Mouse (Mus musculus) lung, postnatal 10 days (tissue): ENCODE results near the gene Adcy1.

Experiments used
- DNase-seq: peaks from one replicate; pipeline ENCODE4 v3.0.0; 2021

Gene Adcy1

DNA sequence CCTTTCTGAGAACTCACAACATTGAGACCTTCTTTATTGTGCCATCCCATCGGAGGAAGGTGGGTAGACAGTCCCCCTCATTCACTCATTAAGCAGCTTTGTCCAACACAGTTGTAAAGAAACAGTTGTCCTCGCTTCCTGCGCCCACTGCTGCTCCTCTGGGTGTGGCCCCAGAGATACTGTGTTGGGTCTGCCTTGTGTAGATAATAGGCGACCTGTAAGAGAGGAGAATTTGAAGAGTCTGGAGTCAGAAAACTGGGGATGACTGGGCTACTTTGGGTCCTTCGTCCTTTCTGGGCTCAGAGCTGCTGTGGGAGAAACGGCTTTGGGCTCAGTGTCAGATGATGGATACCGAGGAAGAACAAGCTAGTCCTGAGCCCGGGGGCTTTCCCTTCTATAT lies 75.1 kb downstream of the Adcy1 start:
- DNase-seq = no peak

DNA sequence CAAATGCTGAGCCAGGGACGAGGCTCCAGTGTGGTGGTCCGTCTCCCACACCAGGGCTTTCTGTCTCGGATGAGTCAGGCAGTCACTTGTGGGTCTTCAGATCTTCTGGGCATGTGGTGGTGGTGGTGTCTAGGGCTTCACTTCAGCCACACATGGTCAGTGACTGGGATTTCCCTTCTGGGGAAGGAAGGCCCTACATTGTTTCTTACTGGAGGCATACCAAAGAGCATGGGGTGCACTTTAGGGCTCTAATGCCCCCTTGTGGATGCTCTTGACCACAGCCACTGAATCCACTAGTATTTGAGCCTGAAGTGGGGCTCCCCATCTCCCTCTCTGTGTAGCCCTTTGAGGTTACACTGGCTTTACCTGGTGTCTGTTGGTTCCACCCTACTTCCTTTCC lies 77.2 kb downstream of the Adcy1 start:
- DNase-seq = peak; percentile 53

DNA sequence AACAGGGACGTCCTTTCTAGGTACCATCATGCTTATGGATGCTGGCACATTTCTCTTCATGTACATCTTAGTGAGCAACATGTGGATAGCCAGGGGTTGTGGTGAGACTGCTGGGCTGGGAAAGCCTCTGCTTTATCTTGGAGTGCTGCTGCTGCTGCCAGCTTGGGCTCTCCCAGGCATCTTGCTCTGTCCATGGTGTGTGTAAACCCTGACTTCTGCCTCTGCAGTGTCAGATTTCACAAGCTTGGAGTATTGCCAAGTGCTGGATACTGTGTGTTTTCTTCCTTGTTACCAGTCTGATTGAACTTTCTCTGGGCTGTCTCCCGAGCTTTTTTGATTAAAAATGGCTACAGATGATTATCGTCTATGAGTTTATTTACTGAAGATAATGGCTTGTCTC lies 79.4 kb downstream of the Adcy1 start:
- DNase-seq = peak; percentile 70

DNA sequence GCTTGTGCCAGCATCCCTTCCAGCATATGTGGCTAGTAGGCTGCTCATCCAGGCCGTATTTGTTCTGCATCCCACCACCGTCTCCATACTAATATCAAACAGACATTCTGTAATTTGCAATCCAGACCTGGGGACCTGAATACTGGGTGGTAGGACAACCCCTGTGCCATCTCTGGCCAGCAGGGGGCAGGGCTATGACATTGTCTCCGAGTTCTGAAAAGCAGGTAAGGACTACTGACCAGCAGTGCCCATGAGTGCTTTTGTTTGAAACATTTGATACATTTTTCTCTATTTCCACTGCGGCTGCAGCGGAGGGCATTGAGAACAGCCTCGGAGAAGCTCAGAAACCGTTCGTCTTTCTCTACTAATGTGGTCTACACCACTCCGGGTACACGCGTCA lies 81.1 kb downstream of the Adcy1 start:
- DNase-seq = peak; percentile 45

DNA sequence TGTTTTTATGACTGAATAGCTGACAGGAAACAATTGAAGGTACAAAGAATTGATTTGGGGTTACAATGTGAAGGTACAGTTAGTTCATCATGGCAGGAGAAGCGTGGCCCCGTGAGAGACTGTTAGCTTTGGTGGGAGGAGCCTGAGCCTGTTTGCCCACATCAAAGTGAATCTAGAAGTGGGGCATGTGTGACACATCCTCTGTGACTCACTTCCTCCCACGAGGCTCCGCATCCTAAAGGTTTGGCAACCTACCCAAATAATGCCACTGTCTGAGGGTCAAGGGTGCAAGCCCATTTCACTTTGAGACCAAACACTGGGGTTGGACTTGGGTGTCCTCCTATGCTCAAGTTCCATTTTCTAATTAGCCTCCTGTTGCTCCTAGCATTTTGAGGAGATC lies 81.9 kb downstream of the Adcy1 start:
- peak; percentile 14 for DNase-seq

DNA sequence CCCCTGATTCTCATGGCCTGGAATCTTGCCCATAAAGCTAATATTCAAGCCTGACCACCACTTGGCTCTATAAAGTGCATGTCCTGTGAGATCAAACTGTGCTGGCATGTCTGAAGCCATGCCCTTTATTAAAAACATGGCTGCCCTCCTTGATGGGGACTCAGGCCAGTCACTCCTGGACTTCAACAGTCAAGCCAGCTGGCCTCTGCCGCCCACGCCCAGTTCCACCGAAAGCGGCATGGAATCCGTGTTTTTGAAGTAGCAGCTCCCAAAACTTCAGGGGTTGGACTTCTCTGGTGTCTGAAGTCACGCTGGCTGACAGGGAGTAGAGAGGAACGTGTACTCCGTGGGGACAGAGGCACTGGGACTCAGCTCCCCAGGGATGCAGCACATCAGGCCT lies 84.2 kb downstream of the Adcy1 start:
- DNase-seq = no peak

DNA sequence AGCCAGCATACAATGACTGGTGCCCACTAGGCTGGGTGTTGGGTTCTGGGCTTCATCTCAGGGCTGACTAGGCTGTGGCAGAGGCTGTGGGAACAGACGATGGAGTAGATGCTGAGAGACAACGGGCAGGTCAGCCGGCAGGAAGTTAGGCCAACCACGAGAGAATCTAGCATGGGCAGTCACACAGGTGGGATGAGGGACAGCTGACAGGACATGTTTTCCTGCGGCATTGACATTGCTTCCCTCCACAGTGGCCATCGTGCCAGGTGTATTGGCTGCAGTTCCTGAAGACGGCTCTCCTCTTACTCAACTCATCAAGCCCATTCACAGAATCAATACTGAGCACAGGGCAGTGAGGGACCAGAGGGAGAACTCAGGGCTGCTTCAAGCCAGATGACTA lies 84.7 kb downstream of the Adcy1 start:
- DNase-seq = no peak

DNA sequence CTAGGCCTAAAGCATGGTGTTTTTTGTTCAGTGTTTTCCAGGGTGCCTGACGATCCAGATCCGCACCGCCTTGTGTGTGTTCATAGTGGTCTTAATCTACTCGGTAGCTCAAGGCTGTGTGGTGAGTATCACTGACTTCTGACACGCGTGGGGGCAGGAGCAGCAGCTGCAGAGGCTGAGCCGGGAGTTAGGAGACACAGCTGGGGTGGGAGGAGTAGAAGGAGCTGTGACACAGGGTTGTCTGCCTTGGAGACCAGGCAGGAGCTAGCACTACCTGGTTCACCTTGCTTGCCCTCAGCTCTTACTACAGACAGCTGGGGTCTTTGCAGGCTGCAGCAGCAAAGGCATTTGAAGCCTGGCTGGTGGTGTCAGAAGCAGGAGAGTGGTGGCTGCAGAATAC lies 86.2 kb downstream of the Adcy1 start:
- no peak for DNase-seq

DNA sequence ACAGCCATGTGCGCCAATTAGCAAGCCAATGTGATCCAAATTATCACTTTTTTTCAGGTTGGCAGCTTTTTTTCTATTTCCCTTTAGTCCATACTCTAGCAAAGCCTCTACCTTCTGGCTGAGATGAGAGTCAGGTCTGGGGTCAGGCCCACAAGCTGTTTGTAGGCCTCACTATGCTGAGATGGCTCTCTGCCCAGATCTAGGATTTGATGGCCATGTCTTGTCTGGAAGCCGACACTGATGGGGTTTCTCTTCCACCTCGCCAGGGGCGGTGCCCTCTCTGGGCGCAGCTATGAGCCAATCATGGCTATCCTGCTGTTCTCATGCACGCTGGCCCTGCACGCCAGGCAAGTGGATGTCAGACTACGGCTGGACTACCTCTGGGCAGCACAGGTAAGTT lies 87.2 kb downstream of the Adcy1 start:
- no peak for DNase-seq

DNA sequence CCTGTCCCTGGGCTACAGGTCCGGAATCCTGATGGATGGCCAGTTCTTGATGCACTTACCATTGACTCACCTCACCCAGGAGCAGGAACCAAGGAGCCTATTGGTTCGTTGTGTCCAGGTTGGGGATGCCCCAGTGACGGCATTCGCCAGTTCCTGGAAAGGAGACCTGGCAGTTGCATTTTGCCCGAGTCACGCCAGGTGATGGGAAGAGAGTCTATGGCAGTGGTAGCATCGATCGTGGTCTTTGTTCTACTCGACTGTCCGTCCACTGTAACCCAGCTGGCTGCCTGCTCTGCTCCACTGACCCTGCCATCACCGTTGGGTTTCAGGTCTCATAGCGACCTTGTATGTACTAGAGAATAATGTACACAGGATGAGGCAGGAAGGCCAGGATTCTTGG lies 89.1 kb downstream of the Adcy1 start:
- no peak for DNase-seq

DNA sequence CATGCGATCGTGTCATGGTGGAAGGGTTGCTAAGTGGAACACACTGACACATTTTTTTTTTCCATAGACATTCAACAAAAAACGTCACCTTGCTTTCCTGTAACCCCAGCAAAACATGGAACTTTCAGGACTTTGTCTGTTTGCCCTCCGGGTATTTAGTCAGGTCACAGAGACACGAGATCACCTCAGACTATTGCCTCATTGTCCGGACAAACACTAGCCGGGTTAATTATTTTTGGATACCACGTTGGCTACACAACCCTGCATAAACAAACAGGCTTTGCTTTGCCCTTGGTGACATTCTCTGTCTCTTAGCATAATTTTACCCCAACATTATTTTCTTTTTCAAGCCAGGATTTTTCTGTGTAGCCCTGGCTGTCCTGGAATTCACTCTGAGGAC lies 89.8 kb downstream of the Adcy1 start:
- DNase-seq = no peak

DNA sequence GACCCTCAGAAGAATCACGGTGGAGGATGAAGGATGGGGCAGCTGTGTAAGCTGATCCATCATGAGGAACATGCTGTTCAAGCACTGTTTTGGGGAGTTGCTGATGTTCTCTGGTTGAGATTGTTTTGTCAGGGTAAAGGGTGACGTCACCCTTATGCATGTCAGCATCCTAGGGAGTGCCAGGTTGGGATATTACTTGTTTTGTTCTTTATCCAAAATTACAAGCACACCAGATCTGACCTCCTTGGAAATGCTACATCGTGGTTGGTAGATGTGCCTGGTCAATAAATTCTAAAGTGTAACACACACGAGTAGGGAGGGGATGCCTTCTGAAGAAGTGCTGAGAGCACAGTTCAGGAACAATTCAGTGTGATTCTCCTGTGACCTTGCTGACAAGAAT lies 93.1 kb downstream of the Adcy1 start:
- DNase-seq = no peak

DNA sequence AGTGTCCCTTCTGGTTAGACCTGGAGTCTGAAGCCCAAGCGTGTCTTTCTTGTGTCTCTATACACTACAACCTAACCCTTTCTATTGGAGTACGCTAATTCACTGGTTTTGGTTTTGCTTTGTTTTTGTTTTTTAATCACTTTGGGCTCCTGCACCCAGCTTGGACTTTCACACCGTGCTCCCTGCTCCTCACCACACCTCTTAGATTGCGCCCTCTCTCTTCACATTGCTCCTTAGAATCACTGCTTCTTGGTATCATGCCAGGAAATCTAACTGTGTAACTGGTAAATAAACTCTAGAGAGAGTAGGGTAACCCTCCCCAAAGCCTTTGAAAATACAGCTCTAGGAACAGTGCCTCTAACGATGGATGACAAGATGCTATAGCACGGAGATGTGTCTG lies 94.9 kb downstream of the Adcy1 start:
- DNase-seq = no peak

DNA sequence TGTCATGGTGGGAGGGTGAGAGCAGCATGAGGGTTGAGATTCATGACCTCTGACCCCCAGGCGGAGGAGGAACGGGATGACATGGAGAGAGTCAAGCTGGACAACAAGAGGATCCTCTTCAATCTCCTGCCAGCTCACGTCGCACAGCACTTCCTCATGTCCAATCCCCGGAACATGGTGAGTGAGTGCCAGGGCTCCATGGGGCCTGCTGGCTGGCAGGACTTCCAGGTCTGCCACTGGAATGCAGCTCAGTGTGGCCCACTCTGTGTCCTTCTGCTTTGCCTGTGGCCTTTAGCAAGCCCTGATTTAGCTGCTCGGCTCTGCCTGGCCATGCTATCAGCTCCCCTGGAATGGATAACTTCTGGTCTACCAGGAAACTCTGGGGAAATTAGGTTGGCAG lies 96.9 kb downstream of the Adcy1 start:
- peak; percentile 18 for DNase-seq

DNA sequence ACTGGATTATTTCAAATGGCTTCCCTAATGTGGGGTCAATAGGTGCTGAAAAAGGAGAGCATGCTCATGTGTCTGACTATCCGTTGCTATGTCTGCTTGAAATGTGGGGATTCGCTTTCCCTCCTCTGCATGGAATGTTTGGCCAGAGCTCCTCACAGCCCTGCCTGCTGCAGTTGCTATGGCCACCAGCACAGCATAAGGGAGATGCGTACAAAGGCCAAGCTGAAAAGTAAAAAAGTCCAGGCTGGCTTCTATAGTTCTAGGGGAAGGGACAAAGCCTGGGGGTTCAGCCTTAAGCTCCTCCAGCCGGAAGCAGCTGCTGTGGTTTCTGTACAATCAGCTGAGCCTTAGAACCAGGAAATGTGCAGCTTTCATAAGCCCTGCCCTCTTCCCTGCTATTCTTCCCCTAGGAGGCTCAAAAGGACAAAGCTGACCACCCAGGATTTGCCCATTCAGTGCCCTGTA lies 97.4 kb downstream of the Adcy1 start:
- DNase-seq = no peak

DNA sequence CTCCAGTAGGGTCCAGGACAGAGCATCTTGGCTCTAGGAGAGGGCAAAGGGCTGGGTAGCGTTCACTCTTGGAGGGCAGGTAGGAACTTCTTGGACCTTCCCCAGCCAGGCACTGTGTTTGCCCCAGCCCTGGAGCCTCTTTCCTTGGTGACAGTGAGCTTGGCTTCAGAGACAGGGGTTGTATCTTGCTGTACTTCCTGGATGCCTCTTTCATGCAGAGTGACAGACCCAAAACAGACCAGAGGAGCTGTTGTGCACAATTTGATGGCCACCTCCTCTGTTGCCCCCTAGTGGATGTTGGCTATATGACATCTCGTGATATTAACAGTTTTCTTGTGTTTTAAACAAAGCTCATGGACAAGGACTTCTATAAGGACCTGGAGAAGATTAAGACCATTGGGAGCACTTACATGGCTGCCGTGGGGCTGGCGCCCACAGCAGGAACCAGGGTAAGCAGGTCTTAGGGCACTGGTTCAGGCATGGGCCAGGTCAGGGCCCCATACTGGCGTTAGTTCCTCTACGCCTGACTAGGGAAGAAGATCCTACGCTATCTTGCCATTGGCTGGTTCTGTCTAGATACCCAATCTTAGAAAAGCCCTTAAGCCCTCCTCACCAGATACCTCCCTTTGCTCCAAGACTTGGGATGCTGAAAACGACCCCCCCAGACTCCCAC lies 98.3 kb downstream of the Adcy1 start:
- DNase-seq = peak; percentile 53

DNA sequence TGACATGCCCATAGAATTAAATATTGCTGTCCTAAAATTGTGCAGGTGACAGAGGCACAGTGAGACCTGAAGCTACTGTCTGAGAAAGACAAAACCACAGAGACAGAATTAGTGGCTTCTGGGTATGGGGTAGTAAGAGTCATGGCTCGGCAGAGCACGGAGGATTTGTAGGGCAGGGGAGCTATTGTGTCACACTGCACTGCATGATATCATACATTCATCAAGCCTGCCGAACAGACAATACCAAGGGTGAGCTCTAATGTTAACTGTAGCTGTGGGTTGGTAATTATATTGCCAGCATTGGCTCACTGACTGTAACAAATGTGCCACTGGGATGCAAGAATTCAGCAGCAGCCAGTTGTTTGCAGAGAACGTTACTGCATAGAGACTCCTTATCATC lies 101.1 kb downstream of the Adcy1 start:
- DNase-seq = no peak

DNA sequence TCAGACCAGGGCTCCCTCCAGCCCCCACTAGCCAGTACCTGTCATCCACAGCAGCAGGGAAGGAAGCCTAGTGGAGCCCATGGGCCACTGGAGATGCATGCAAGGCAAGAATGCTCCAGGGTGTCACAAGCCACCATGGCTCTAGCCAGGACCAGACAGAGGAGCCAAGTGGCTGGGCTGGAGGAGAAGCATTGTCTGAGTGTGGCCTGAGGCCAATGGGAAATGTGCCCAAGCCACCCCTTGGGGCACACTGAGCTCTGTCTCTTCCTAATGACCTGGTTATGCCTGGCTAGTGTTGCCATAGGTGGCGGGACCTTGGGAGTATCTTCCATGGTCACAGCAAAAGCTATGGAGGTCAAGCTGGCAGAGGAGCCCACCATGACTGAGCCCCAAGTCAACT lies 106.4 kb downstream of the Adcy1 start:
- DNase-seq = no peak

DNA sequence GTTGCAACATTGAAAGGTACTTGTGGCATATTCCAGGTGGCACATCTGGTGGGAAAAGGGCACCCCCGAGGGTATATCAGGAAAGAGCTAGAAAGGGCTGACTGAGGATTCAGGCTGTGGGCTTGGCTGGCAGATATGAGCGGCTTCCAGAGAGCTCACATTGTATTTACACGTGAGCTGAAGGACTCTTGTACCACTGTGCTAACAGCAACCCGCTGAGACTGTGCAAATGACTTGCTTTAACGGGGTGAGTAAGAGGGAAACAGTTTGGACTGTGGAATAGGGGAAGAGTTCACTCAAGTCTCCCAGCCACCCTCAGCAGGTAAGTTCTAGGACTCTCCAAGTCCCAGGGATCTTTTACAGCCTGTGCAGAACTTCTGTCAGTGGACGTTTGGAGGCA lies 110.4 kb downstream of the Adcy1 start:
- DNase-seq = peak; percentile 52

DNA sequence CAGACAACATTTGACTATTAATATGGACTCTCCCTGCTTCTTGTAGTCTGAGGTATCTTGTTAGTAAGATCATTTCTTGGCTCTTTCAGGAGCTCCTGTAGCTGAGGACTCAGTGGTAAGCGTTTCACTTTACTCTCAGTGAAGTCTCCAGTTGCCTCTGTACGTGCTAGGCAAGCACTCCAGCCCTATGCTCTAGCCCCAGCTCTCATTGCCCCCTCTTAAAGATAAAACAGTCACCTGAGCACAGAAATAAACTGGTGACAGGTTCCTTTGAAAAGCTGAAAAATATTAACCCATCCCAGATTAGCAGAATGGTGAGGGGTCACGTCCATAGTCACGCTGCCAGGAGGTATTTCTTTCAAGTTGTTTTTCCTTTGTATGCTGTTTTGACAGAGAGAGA lies 115.4 kb downstream of the Adcy1 start:
- no peak for DNase-seq

DNA sequence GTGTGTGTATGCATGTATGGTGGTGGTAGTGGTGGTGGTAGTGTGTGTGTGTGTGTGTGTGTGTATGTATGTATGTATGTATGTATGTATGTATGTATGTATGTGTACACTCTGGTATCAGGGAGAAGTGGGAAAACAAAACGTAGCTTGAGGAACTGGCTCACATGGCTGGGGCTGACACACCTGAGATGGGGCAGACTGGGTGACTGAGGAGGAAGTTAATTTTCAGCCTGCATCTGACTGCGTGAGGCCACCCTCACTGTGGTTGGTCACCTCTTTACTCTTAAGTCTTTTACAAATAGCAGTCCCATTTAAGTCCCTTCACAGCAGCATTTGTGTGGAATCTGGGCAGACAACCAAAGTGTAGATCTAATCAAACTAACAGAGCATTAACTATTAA lies 116.0 kb downstream of the Adcy1 start:
- DNase-seq = no peak

DNA sequence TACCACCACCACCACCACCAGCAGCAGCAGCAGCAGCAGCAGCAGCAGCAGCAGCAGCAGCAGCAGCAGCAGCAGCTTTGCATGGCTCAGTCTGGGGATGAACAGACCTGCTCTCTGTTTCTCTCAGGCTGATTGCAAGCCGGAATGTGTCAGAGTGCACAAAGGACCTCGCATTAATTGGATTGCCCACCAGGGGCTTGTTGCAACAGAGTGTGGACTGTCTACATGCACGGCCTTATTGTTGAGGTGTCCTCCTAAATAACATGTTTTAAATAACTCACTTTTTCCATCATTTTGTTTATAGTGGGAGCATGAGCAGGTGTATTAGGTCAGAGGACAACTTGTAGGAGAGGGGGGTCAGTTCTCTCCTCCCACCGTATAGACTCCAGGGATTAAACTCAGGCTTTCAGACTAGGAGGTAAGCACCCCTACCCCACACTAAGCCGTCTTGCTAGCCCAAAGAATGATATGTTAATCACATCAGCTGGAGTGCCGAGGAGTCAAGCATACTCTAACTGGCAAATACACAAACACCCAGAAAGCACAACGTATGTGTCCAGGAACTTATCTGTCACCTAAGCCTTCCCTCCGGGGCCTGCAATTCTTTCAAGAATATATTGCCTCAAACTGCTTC lies 119.2 kb downstream of the Adcy1 start:
- no peak for DNase-seq

DNA sequence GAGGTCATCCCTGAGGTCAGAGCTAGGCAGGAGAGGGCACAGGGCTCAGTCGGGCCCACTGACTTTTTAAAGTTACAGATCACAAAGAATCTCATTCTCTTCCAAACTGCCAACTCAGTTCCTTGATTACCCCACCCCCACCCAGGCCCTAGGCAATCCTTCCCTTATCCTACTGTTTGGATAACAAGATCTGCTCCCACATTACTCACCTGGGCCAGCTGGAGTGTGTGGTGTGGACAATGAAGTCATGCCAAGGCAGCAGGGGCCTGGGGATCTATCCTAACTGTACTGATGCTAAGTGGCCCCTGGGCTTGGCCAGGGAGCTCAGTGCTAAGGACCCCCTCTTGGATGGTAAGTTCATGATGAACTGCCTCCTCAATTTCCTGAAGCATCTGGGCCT lies 121.1 kb downstream of the Adcy1 start:
- DNase-seq = no peak

DNA sequence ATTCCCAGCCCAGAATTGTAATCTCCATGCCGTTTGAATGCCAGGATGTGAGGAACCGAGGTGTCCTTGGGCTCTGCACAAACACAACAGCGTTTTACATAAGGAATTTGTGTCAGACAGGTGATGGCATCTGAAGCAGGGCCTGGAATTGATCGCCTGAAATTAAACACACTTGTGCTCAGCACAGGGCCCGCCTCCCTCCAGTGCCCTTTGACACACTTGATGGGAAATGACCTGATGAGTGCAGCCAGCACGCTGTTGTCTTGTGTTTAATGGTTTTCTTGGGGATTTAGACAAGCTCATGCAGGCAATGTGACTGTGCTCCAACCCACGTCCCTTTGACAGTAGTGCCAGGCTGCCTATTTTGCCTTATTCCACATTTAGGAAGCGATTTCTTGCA lies 124.2 kb downstream of the Adcy1 start:
- no peak for DNase-seq

DNA sequence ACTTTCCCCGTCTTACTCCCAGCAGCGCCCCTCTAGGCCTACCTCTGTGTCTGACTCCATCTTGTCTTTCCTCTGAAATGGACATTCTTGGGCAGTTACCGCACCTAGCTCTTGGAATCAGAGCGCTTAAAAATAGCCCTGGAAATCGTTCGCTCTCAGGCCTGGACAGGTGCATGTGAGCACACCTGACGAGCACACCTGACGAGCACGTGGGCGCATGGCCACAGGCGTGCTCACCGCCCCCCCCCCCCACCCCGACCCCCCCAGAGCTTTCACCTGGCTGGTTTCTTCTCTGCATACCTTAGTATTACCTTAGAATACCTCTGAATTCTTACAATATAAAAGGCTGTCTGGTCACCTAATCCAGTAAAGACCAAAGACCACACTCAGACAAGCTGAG lies 125.2 kb downstream of the Adcy1 start, which contains the start of gene Gm11985:
Gene Gm11985, minus strand, starts transcription at position 101 of the 400 bp plus-strand sequence.
- DNase-seq = no peak
